Mouse (Mus musculus): ENCODE data around the gene Ccer2. TPM values are rescaled to one million over a fixed set of nuclear protein-coding genes. Genes with fewer than 3 reads are reported as not detected.
A peak's percentile ranks its signal among the peaks of the same experiment; 100 is the strongest.

Gene Ccer2
- 2.9 and 4.5 TPM in 2 replicates for polyA plus RNA-seq (2012; rRNA removed)

GRCm38 (mm10) chr7:28756079-28756478, at the start of gene Ccer2:
Gene Ccer2, plus strand, starts transcription at chr7:28756174.
- Histone ChIP-seq H3K4me3 (ENCODE audit: insufficient read depth, low read length) (no peak within 1 kb of the TSS), H3K4me1 (ENCODE audit: control insufficient read depth, insufficient read depth, low read length) (no peaks in the 10 kb centered on the region), H3K27ac (ENCODE audit: insufficient read depth, low read length) (no peak within 1 kb of the TSS)
- TF ChIP-seq CTCF (IDR thresholded peaks at IDR 0.05; ENCODE audit: extremely low read depth, insufficient read depth, low read length) (no peak), POLR2A (IDR thresholded peaks at IDR 0.05; ENCODE audit: extremely low read depth, insufficient read depth, low read length) (no peak)

- TF ChIP-seq POLR2A (IDR thresholded peaks at IDR 0.05; ENCODE audit: extremely low read depth, insufficient read depth, low read length) (no peak), CTCF (IDR thresholded peaks at IDR 0.05; ENCODE audit: extremely low read depth, insufficient read depth, low read length) (no peak)
- Histone ChIP-seq H3K27ac (ENCODE audit: insufficient read depth, low read length) (no peak overlapping the region), H3K4me3 (ENCODE audit: insufficient read depth, low read length) (no peak overlapping the region), H3K4me1 (ENCODE audit: control insufficient read depth, insufficient read depth, low read length) (no peaks in the 10 kb centered on the region; the same call in none of the 2 replicates)
Observed at GRCm38 (mm10) chr7:28709454-28709853, 46.5 kb upstream of the Ccer2 start.

- TF ChIP-seq POLR2A (IDR thresholded peaks at IDR 0.05; ENCODE audit: extremely low read depth, insufficient read depth, low read length) (no peak), CTCF (IDR thresholded peaks at IDR 0.05; ENCODE audit: extremely low read depth, insufficient read depth, low read length) (no peak)
- H3K27ac ChIP-seq (ENCODE audit: insufficient read depth, low read length): no peak overlapping the region
- H3K4me3 ChIP-seq (ENCODE audit: insufficient read depth, low read length): no peak overlapping the region
- no peaks in the 10 kb centered on the region; the same call in none of the 2 replicates for H3K4me1 ChIP-seq (ENCODE audit: control insufficient read depth, insufficient read depth, low read length)
Observed at GRCm38 (mm10) chr7:28710962-28711361, 45.0 kb upstream of the Ccer2 start.

- no peak overlapping the region for H3K4me3 ChIP-seq (ENCODE audit: insufficient read depth, low read length)
- TF ChIP-seq CTCF (IDR thresholded peaks at IDR 0.05; ENCODE audit: extremely low read depth, insufficient read depth, low read length): no peak
- TF ChIP-seq POLR2A (IDR thresholded peaks at IDR 0.05; ENCODE audit: extremely low read depth, insufficient read depth, low read length): no peak
- H3K4me1 ChIP-seq (ENCODE audit: control insufficient read depth, insufficient read depth, low read length): no peaks in the 10 kb centered on the region; the same call in none of the 2 replicates
- H3K27ac ChIP-seq (ENCODE audit: insufficient read depth, low read length): no peak overlapping the region
Observed at GRCm38 (mm10) chr7:28714667-28715066, 41.3 kb upstream of the Ccer2 start.

DNA sequence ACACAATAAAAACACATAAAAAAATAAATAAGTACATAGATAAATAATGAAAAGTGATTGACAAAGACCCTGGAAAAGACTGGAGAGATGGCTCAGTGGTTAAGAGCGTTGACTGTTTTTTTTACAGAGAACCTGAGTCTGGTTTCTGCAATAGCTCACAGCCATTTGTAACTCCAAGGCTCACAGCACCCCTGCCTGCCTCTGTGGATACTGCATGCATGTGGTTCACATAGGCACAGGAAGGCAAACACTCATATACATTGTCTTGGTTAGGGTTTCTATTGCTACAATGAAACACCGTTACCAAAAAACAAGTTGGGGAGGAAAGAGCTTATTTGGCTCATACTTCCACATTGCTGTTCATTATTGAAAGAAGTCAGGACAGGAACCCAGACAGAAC, 40.4 kb upstream of the Ccer2 start:
- Histone ChIP-seq H3K4me1 (ENCODE audit: control insufficient read depth, insufficient read depth, low read length) (no peaks in the 10 kb centered on the region; the same call in none of the 2 replicates), H3K27ac (ENCODE audit: insufficient read depth, low read length) (no peak overlapping the region), H3K4me3 (ENCODE audit: insufficient read depth, low read length) (no peak overlapping the region)
- TF ChIP-seq POLR2A (IDR thresholded peaks at IDR 0.05; ENCODE audit: extremely low read depth, insufficient read depth, low read length) (no peak), CTCF (IDR thresholded peaks at IDR 0.05; ENCODE audit: extremely low read depth, insufficient read depth, low read length) (no peak)

- TF ChIP-seq POLR2A (IDR thresholded peaks at IDR 0.05; ENCODE audit: extremely low read depth, insufficient read depth, low read length): no peak
- no peak for TF ChIP-seq CTCF (IDR thresholded peaks at IDR 0.05; ENCODE audit: extremely low read depth, insufficient read depth, low read length)
- Histone ChIP-seq H3K4me1 (ENCODE audit: control insufficient read depth, insufficient read depth, low read length) (no peaks in the 10 kb centered on the region; the same call in none of the 2 replicates), H3K4me3 (ENCODE audit: insufficient read depth, low read length) (peak within 1 kb of the TSS; percentile 31), H3K27ac (ENCODE audit: insufficient read depth, low read length) (no peak within 1 kb of the TSS)
Observed at GRCm38 (mm10) chr7:28716590-28717281, 39.2 kb upstream of the Ccer2 start, which contains the start of gene Fbxo17. Gene Fbxo17, plus strand, starts transcription at chr7:28716804.

DNA sequence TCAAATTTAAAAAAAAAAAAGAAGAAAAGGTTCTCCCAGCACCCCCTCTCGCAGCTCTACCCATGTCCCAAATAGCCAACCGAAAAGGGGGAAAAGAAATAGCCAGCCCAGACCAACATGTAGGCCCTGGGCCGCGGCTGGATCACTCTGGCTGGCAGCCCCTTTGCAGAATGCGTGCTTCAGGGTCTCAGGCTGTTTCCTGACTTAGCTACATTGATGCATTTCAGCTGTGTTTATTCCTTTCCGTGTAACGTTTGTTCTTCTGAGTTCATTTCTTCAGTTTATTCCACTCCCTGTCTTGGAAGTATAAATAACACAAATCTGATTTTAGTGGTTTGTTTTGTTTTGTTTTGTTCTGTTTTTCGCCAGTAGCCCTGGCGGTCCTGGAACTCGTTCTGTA, 38.2 kb upstream of the Ccer2 start:
- H3K4me1 ChIP-seq (ENCODE audit: control insufficient read depth, insufficient read depth, low read length): no peaks in the 10 kb centered on the region; the same call in none of the 2 replicates
- no peak for TF ChIP-seq POLR2A (IDR thresholded peaks at IDR 0.05; ENCODE audit: extremely low read depth, insufficient read depth, low read length)
- no peak for TF ChIP-seq CTCF (IDR thresholded peaks at IDR 0.05; ENCODE audit: extremely low read depth, insufficient read depth, low read length)
- no peak overlapping the region for H3K4me3 ChIP-seq (ENCODE audit: insufficient read depth, low read length)
- no peak overlapping the region for H3K27ac ChIP-seq (ENCODE audit: insufficient read depth, low read length)

DNA sequence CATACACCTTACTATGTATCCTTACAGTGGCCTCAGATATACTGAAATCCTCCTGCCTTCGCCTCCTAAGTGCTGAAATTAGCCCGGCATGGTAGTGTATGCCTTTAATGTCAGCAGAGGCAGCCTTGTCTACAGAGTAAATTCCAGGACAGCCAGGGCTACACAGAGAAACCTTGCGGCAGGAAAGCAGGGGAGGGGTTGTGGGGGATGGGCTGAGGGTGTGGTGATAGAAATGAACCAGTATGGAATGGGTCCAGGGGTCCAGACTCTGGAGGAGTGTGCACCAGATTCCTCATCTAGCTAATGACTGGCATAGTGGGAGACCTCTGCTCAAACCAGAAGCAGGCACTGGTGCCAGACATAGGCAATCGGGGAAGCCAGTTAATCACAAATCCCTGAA, 36.8 kb upstream of the Ccer2 start:
- H3K4me1 ChIP-seq (ENCODE audit: control insufficient read depth, insufficient read depth, low read length): no peaks in the 10 kb centered on the region; the same call in none of the 2 replicates
- H3K4me3 ChIP-seq (ENCODE audit: insufficient read depth, low read length): no peak overlapping the region
- TF ChIP-seq POLR2A (IDR thresholded peaks at IDR 0.05; ENCODE audit: extremely low read depth, insufficient read depth, low read length) (no peak), CTCF (IDR thresholded peaks at IDR 0.05; ENCODE audit: extremely low read depth, insufficient read depth, low read length) (no peak)
- no peak overlapping the region for H3K27ac ChIP-seq (ENCODE audit: insufficient read depth, low read length)

- no peaks in the 10 kb centered on the region for H3K4me1 ChIP-seq (ENCODE audit: control insufficient read depth, insufficient read depth, low read length)
- no peak overlapping the region for H3K27ac ChIP-seq (ENCODE audit: insufficient read depth, low read length)
- TF ChIP-seq CTCF (IDR thresholded peaks at IDR 0.05; ENCODE audit: extremely low read depth, insufficient read depth, low read length) (no peak), POLR2A (IDR thresholded peaks at IDR 0.05; ENCODE audit: extremely low read depth, insufficient read depth, low read length) (no peak)
- H3K4me3 ChIP-seq (ENCODE audit: insufficient read depth, low read length): no peak overlapping the region
Observed at GRCm38 (mm10) chr7:28719650-28720049, 36.3 kb upstream of the Ccer2 start.

Measured in cortical plate, adult 2 months (tissue).